Mouse (Mus musculus): ENCODE results near the gene Dpp8. TPM values are rescaled to one million over a fixed set of nuclear protein-coding genes. Genes with fewer than 3 reads are reported as not detected.

Dpp8 gene
- polyA plus RNA-seq, 1 experiment, result 44.8 TPM

Other genes with a start within 250 kb of the Dpp8 start
- 7.7 and 10.5 TPM in 2 replicates for gene Dennd4a, start 221.1 kb upstream of the Dpp8 start, polyA plus RNA-seq (2012; rRNA removed)
- gene Slc24a1, start 80.8 kb upstream of the Dpp8 start, polyA plus RNA-seq (2012; rRNA removed), result 0.04 TPM in 2 replicates
- gene Ints14, start 71.5 kb upstream of the Dpp8 start, polyA plus RNA-seq (2012; rRNA removed), result 17.1 and 17.7 TPM in 2 replicates
- gene Hacd3, start 10.7 kb upstream of the Dpp8 start, polyA plus RNA-seq (2012; rRNA removed), result 36.9 and 43.2 TPM in 2 replicates
- 2.9 and 4.7 TPM in 2 replicates for gene Igdcc4, start 69.1 kb downstream of the Dpp8 start, polyA plus RNA-seq (2012; rRNA removed)
- 0.43 and 0.77 TPM in 2 replicates for gene Igdcc3, start 108.8 kb downstream of the Dpp8 start, polyA plus RNA-seq (2012; rRNA removed)
- gene Parp16, start 162.9 kb downstream of the Dpp8 start, polyA plus RNA-seq (2012; rRNA removed), result 12.9 and 18.3 TPM in 2 replicates
- 21.1 and 31.7 TPM in 2 replicates for gene Cilp, start 232.8 kb downstream of the Dpp8 start, polyA plus RNA-seq (2012; rRNA removed)

Data from gonadal fat pad, adult 2 months (tissue).